Mouse (Mus musculus): Measurements from ENCODE around the gene Ptges. TPM values are rescaled to one million over a fixed set of nuclear protein-coding genes. Genes with fewer than 3 reads are reported as not detected.

Ptges gene
- polyA plus RNA-seq, 1 experiment: 12.3 TPM

DNA sequence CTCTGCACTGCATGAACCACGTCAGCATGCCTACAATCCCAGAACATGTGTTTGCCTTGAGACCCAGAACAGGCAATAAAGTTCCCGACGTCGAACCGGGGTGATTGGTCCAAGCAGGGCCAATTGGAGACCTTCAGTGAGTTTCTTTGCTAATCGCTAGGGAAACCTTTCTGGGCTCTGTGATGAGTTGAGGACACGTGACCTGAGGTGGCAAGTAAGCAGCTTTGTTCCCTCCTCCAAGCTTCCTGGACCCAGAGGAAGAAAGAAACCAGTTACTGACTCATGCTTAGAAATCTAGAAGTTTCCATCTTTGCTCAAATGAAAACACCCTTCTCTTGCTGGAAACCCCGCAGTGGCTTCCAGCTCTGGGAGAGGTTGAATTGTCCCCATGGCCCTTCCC, 16.6 kb downstream of the Ptges start:
- Histone ChIP-seq H3K36me3 (ENCODE audit: control insufficient read depth, insufficient read depth, low read length) (no peaks in the 10 kb centered on the region), H3K27me3 (ENCODE audit: control insufficient read depth, insufficient read depth, low read length) (no peaks in the 10 kb centered on the region), H3K27ac (ENCODE audit: control insufficient read depth, insufficient read depth, low read length) (no peak overlapping the region), H3K4me3 (ENCODE audit: control insufficient read depth, insufficient read depth, low read length) (no peak overlapping the region), H3K4me1 (replicated peaks; ENCODE audit: control insufficient read depth, insufficient read depth, low read length) (no peaks in the 10 kb centered on the region)
- TF ChIP-seq CTCF (IDR thresholded peaks at IDR 0.05; ENCODE audit: borderline replicate concordance, control insufficient read depth, extremely low read depth, insufficient read depth, low read length, poor library complexity): no peak
- WGBS: 83% methylated on average over 8 of the region's 8 CpGs
- no peak for DNase-seq

DNA sequence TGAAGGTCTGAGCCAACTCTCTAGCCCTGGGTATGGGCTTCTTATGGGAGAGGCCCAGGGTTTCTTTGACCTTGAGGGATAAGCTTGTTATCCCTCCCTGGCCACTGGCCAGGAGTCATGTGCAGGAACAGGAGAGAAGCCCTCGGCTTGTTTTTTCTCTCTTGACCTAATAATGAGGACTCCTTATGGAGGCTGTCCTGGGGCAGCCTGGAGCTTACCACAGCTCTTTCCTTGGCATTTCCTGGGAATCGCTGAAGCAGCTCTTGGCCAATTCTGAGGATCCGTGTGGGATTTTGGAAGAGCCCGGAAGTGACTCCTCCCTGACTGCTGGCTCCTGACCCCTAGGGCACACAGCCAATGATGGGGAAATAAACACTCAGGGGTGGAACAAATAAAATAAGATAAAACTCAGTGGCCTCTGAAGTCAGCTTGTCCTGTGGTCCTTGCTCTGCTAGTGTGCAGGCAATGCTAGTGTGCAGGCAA, 17.3 kb downstream of the Ptges start:
- TF ChIP-seq POLR2A (IDR thresholded peaks at IDR 0.05; ENCODE audit: control insufficient read depth, extremely low read depth, insufficient read depth, low read length, poor library complexity) (no peak), CTCF (IDR thresholded peaks at IDR 0.05; ENCODE audit: borderline replicate concordance, control insufficient read depth, extremely low read depth, insufficient read depth, low read length, poor library complexity) (no peak)
- no peak overlapping the region for H3K27ac ChIP-seq (ENCODE audit: control insufficient read depth, insufficient read depth, low read length)
- DNase-seq: no peak
- H3K4me1 ChIP-seq (replicated peaks; ENCODE audit: control insufficient read depth, insufficient read depth, low read length): no peaks in the 10 kb centered on the region
- H3K27me3 ChIP-seq (ENCODE audit: control insufficient read depth, insufficient read depth, low read length): no peaks in the 10 kb centered on the region
- H3K36me3 ChIP-seq (ENCODE audit: control insufficient read depth, insufficient read depth, low read length): no peaks in the 10 kb centered on the region
- 84% methylated on average over 4 of the region's 4 CpGs for WGBS
- no peak overlapping the region for H3K4me3 ChIP-seq (ENCODE audit: control insufficient read depth, insufficient read depth, low read length)

DNA sequence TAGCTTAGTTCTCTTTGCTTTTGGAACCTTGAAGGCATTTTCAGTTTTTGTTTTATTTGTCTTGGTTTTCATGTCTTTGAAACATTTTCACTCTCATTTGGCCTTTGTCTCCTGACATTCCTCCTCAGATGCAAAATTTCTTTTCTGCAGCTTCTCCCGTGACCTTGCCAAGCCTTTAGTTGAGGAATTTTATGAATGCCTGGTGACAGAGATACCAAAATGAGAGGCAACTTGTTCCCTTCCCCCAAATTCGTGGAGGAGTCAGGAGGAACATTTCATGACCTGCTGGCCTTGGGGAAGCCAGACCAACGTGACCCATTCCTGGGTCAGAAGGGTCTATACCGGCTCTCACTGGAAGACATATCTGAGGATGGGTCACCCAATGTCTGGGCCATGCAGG, 23.0 kb downstream of the Ptges start:
- Histone ChIP-seq H3K27ac (ENCODE audit: control insufficient read depth, insufficient read depth, low read length) (no peak overlapping the region), H3K4me1 (replicated peaks; ENCODE audit: control insufficient read depth, insufficient read depth, low read length) (no peaks in the 10 kb centered on the region), H3K27me3 (ENCODE audit: control insufficient read depth, insufficient read depth, low read length) (no peaks in the 10 kb centered on the region), H3K4me3 (ENCODE audit: control insufficient read depth, insufficient read depth, low read length) (no peak overlapping the region), H3K36me3 (ENCODE audit: control insufficient read depth, insufficient read depth, low read length) (no peaks in the 10 kb centered on the region)
- DNase-seq: no peak
- TF ChIP-seq POLR2A (IDR thresholded peaks at IDR 0.05; ENCODE audit: control insufficient read depth, extremely low read depth, insufficient read depth, low read length, poor library complexity): no peak
- TF ChIP-seq CTCF (IDR thresholded peaks at IDR 0.05; ENCODE audit: borderline replicate concordance, control insufficient read depth, extremely low read depth, insufficient read depth, low read length, poor library complexity): no peak
- WGBS: 86% methylated on average over 4 of the region's 4 CpGs

DNA sequence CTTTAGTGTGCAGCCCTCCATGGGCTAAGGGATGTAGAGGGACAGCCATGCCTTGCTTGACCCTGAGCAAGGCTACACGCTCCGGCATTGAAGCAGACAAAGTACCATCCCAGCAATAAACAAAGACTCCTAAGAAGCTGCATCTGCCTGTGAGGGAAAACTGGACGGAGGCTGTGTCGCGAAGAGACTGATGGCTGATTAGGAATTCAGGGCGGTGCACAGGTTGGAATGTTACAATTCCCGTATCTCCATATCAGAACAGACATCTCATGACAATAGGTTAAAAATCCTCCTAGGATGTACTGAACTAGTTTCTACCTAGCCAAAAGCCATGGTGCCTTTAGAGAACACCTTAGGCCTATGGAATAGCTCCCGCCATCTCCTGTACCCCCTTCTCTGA, 23.8 kb downstream of the Ptges start:
- Histone ChIP-seq H3K4me1 (replicated peaks; ENCODE audit: control insufficient read depth, insufficient read depth, low read length) (no peaks in the 10 kb centered on the region), H3K27me3 (ENCODE audit: control insufficient read depth, insufficient read depth, low read length) (no peaks in the 10 kb centered on the region), H3K27ac (ENCODE audit: control insufficient read depth, insufficient read depth, low read length) (no peak overlapping the region), H3K4me3 (ENCODE audit: control insufficient read depth, insufficient read depth, low read length) (no peak overlapping the region), H3K36me3 (ENCODE audit: control insufficient read depth, insufficient read depth, low read length) (no peaks in the 10 kb centered on the region)
- TF ChIP-seq POLR2A (IDR thresholded peaks at IDR 0.05; ENCODE audit: control insufficient read depth, extremely low read depth, insufficient read depth, low read length, poor library complexity) (no peak), CTCF (IDR thresholded peaks at IDR 0.05; ENCODE audit: borderline replicate concordance, control insufficient read depth, extremely low read depth, insufficient read depth, low read length, poor library complexity) (no peak)
- WGBS: 96% methylated on average over 8 of the region's 8 CpGs
- DNase-seq: no peak

DNA sequence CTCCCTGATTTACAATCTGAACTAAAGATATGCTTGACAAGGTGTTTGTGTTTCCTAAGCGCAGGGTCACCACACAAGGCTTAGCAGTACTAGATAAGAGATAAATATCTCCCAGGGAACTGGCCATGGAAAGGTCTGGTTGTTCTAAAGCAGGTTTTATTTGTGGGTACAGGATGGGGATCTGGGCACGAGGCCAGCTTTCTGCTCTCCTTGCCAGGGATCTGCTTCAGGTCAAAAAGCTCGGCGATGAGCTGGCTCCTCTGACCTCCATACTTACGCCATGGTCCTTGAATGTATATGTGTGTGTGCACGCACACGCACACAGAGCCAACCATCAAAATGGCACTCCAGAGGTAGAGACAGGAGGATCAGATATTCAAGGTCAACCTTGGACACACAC, 24.7 kb downstream of the Ptges start:
- 88% methylated on average over 7 of the region's 7 CpGs for WGBS
- no peaks in the 10 kb centered on the region for H3K4me1 ChIP-seq (replicated peaks; ENCODE audit: control insufficient read depth, insufficient read depth, low read length)
- H3K36me3 ChIP-seq (ENCODE audit: control insufficient read depth, insufficient read depth, low read length): no peaks in the 10 kb centered on the region
- H3K4me3 ChIP-seq (ENCODE audit: control insufficient read depth, insufficient read depth, low read length): no peak overlapping the region
- H3K27me3 ChIP-seq (ENCODE audit: control insufficient read depth, insufficient read depth, low read length): no peaks in the 10 kb centered on the region
- no peak overlapping the region for H3K27ac ChIP-seq (ENCODE audit: control insufficient read depth, insufficient read depth, low read length)
- TF ChIP-seq CTCF (IDR thresholded peaks at IDR 0.05; ENCODE audit: borderline replicate concordance, control insufficient read depth, extremely low read depth, insufficient read depth, low read length, poor library complexity) (no peak), POLR2A (IDR thresholded peaks at IDR 0.05; ENCODE audit: control insufficient read depth, extremely low read depth, insufficient read depth, low read length, poor library complexity) (no peak)
- no peak for DNase-seq

DNA sequence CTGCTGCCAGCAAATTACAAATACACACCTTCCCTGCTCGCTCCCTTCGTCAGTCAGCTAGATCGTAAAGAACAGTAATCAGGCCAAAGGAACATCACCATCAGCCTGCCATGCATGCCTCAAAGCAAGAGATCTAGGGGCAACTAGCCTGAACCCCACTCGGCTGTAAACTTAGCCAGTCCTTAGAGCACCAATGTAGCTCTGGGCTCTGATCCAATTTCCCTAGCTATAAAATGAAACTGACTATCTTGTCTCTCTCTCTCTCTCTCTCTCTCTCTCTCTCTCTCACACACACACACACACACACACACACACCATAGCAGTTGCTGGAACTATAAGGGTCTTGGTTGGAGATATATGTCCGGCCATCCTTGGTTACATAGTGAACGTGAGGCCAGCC, 25.4 kb downstream of the Ptges start:
- TF ChIP-seq POLR2A (IDR thresholded peaks at IDR 0.05; ENCODE audit: control insufficient read depth, extremely low read depth, insufficient read depth, low read length, poor library complexity): no peak
- no peak for TF ChIP-seq CTCF (IDR thresholded peaks at IDR 0.05; ENCODE audit: borderline replicate concordance, control insufficient read depth, extremely low read depth, insufficient read depth, low read length, poor library complexity)
- H3K36me3 ChIP-seq (ENCODE audit: control insufficient read depth, insufficient read depth, low read length): no peaks in the 10 kb centered on the region
- H3K27me3 ChIP-seq (ENCODE audit: control insufficient read depth, insufficient read depth, low read length): no peaks in the 10 kb centered on the region
- 91% methylated on average over 6 of the region's 6 CpGs for WGBS
- no peak overlapping the region for H3K4me3 ChIP-seq (ENCODE audit: control insufficient read depth, insufficient read depth, low read length)
- no peak for DNase-seq
- no peak overlapping the region for H3K27ac ChIP-seq (ENCODE audit: control insufficient read depth, insufficient read depth, low read length)
- no peaks in the 10 kb centered on the region for H3K4me1 ChIP-seq (replicated peaks; ENCODE audit: control insufficient read depth, insufficient read depth, low read length)

All from thymus, adult 2 months (tissue).